Mouse (Mus musculus) mouse embryonic stem cell (cell line): ENCODE measurements around the gene Cyp2j5.
"Not testable (repeated sequence)": the region's sequence is repeated elsewhere in the genome, so short reads cannot be mapped to it uniquely, and the experiment has no call there.

Source experiments
- in situ Hi-C, 2 experiments: fragments of 300-500 bp; cut with MboI; formaldehyde crosslinking; loops; 1 replicate in 1 of 2; 3 replicates in 1 of 2; pipeline ENCODE4 v1.14.3; 2019 to 2020; ENCODE audit warnings: low sequenced_read_pairs in 2 of 2, low pct_unique_long_range_greater_than_20kb in 1 of 2, mixed read lengths in 1 of 2; ENCODE audit not compliant: unreplicated experiment in 1 of 2

The Cyp2j5 gene

DNA sequence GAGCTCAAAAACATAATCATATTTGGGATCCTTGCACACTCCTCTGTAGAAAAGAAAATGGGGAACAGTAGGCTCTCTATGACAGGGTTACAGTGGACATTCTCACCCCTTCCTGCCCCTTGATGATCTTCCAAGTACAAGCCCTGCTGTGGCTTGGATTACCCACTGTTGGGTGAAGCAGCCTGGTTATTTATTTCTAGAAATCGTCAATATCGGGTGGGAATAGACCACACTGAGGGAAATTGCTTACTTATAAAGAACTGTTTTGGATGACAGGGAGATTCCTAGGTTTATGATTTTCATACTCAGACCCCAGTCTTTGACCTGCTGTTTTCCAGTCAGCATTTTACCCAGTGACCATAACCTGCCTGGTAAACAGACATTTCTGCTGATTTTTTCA is at the start of gene Cyp2j5:
Cyp2j5 (minus strand) TSS at position 164 of the 400 bp plus-strand sequence.
- in situ Hi-C loops = no loop called here

DNA sequence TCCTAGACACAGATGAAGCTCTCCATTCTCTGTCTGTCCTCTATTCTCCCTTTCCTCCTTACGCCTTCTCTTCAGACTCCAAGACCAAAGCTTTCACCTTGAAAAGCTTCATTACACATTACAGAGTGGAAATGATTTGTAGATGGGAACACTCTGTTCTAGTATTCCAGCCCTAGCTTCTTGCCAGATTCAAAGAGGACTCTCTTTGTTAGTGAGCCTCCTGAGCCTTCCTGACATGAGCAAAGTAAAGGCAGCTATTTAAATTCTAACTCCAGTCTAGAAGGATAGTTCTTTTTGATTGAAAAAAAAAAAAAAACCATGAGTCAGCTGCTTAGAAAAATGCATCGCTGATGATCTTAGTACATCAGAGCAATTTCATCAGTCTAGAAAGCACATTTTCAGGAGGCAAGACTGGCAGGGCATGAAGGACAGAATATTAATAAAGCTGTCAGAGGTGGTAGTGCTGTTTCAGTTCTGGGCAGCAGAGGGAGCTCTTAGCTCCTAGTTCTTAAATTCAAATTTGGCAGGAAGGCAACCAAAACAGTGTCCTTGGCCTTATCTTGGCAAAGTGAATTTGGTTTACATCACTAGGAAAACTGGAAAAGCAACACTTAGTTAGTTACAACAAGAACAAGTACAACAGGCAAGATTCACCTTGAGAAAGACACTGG is 41.5 kb upstream of the Cyp2j5 start:
- in situ Hi-C loops = no loop called here

DNA sequence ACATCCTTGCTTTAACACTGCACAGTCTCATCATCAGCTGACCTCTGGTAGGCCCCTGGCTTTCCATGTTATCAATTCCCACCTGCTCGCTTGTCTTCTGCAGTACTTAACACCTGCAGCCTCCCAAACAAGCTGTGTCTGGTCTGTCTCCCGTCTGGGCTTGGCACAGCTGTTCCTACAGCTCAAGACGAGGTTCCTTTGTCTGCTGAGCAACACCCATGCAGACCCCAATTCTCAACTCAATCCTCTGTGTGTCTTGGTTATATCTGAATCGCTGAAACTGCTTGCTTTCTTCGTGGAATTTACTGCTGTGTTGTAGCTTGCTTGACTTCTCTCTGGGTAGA is 34.2 kb upstream of the Cyp2j5 start:
- in situ Hi-C loops = no loop called here

DNA sequence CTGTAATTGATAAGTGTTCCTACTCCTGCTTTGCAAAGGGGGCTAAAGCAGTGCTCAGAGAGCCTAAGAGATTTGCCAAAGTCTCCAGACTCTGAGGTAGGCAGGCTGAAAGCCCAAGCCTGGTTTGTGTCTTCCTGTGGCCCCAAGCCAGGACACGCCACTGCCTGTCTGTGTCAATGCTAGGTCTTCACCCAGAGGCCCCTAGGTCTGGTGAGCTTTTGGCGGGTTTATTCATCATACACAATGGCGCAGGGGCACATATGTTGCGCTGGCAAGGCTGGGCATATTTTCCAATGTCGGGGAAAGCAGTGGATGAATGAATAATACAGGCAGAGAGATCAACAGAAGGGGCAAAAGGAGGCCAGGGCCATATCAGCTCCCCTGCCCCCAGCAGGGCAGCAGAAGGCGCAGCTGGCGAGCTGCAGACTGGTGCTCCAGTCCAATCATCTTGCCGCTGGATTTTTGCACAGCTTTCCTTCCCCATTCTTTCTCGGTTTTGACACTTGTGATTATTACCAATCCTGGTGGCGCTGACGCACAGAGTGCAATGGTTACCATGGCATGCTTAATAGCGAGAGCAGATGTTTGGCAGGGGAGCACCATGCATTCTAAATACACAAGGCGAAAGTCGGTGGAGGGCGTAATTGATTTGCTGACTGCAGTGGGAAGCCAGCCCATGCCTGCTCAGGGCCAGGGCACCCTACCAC is 33.7 kb upstream of the Cyp2j5 start:
- in situ Hi-C loops = no loop called here

DNA sequence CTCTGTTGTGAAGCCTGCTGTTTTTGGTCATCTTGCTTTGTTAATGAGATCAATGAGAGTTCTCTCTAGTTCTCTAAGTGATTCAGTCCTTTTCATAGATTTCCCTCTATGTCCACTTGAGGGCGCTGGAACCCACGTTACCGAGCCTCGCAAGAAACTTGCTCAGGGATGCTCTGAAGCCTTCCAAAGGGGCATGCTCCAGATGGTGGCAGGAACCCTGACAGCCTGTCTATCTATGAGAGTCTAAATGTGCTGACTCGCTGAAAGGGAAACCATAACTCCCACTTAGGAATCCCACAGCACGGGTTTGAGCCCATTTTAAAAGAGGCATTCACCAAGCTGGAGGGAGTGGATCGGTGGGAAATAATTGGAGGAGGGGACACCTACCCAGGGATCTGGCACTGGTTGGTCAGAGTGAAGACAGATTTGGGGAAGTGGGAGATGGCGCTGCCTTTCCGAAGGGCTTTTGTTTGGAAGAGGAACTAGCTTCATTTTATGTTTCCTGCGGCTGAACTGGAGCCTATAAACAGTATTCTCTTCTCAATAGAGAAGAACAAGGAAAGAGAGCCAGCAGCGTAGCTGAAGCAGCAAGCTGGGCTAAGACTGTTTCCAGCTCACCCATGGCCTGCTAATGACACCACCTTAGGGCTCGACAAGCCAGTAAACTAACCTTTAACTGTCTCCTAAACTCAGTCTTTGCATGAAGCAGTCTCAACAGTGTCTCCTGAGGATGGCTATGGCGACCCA is 32.8 kb upstream of the Cyp2j5 start:
- in situ Hi-C loops = no loop called here

DNA sequence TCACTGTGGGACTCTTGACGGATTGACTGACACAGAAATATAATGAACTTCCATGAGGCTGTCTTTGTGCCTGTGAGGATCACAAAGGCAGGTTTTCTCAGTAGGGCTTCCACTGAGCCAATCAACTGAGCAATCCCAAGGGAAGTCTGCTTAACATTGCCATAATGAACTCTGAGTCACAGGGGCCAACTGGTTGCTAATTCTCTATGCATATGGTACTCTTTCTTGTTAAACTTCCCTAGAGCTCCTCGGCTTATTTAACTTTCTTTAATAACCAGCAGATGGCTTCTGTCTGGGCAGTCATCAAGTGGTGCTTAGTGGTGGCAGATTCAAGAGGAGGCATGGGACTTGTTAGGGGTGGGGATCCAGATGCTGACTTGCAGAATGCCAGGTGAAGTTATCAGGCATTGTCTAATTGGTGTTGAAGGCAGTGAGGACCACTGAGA is 23.4 kb upstream of the Cyp2j5 start:
- in situ Hi-C loops = loop anchor here in 1 of 2 experiments (10.0 kb wide), 1 partner anchor 413 kb away; no protein-coding TSS in a partner anchor

DNA sequence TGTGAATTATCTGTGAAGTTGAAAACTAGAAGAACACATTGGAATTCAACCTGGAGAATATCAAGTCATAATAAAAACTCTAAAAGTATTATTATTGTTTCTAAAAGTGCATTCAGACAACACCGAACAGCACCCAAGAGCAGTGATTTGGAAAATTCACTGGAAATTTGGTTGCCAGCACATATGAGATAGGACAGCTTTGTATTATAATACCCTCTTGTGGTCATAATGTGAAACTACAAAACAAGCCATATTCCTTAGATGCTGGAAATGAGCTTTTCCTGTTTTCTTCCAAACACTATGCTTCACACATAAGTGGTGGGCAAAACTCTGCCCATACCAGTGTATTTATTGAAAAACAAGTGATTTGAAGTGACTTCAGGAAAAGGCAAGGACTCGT is 19.5 kb upstream of the Cyp2j5 start:
- in situ Hi-C loops = loop anchor here in 1 of 2 experiments (10.0 kb wide), 1 partner anchor 409 kb away; no protein-coding TSS in a partner anchor

DNA sequence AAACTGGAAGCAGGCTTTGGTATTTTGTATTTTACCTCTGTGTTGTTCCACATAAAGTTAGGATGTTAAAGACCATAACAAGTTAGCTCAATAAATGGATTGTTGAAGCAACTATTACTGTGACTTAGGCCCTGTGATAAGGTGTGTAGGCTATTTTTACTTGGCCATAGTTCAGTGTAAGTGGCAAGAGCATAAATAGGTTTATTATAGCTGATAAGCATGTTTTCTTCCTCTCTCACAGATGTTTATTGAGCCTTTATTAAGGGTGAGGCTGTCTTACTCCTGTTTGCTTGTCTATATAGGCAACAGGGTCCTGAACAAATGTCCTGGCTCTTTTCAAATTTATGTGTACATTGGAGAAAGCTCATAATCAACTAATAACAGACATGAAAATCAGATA is 17.0 kb upstream of the Cyp2j5 start:
- in situ Hi-C loops = loop anchor here in 1 of 2 experiments (10.0 kb wide), 1 partner anchor 406 kb away; no protein-coding TSS in a partner anchor

DNA sequence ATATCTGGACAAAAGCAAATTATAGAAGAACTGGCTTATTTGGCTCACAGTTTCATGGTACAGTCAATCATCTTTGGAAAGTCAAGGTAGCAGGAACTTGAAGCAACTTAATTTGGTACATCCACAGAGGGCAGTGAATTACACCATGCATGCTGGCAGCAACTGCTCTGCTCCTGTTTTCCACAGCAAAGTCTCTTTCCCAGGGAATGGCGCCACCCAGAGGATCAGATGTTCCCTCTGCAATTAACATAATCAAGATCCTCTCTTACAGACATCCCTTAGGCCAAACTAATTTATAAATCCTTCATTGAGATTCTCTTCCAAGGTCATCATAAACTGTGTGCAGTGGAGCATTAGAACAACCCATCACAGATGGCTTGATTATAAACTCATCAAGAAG is 16.3 kb upstream of the Cyp2j5 start:
- in situ Hi-C loops = loop anchor here in 1 of 2 experiments (10.0 kb wide), 1 partner anchor 405 kb away; no protein-coding TSS in a partner anchor

DNA sequence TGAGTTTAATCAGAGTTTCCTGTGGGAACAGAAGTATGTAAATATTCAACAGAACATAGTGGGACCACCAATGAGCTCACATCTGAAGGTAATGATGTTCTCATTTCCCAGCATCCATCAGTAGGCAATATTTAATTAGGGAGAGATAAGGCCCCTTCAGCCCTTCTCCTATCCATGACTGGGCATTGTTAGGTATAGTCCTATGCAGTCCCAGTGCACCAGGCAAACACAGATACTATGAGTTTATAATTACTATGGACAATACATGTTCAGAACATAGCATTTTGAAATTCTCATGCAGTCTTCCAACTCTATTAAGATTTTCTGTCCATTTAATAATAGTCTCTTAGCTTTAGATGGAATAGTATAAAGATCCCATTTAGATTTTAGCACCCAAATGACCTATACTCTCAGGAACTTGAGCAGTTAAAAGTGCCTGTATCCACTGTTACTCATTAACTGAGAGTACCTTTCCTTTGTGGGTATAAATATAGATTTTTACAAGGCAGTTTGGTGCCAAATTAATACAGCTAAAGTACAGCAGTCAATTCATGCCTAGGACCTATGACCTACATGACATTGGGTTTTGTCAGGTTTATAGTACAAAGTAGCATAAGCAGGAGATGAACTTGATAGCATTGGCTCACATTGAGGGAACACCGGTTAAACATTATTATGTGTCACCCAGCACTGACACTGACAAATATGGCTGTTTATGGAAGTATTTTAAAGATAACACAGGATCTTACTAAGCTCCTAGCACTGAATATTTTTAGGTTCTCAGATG is 907 bp upstream of the Cyp2j5 start:
- in situ Hi-C loops = no loop called here

DNA sequence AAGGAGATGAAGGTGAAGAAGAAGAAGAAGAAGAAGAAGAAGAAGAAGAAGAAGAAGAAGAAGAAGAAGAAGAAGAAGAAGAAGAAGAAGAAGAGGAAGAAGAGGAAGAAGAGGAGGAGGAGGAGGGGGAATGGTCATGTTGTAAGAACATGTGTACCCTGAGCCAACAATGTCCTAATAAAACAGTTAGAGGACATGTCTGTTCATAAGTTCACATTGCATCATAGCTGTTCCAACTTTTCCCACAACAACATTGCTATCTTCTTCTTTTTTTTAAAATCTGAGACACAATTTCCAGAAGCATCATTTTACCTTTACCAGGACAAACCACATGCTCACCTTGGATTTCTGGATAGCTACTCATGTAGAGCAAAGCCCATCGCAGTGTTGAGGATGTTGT is 28.5 kb downstream of the Cyp2j5 start:
- in situ Hi-C loops = no loop called here

DNA sequence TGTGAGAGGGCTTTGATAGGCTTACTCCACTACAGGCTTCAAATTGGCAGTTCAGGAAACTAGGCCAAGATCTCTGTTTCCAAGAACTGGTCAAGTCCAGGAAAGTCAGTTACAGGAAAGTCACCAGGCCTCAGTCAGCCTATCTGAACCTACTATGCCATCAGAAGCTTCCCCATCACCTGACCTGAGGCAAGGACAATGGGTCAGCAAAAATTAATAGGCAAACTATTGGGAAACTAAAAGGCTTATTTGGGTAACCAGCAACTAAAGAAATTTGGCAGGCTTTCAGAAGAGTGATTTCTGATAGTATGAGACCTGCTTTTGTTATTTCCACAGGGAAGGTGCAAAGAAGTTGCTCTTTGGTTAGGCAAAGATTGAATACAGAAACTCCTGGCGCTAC is 41.5 kb downstream of the Cyp2j5 start:
- in situ Hi-C loops = no loop called here

DNA sequence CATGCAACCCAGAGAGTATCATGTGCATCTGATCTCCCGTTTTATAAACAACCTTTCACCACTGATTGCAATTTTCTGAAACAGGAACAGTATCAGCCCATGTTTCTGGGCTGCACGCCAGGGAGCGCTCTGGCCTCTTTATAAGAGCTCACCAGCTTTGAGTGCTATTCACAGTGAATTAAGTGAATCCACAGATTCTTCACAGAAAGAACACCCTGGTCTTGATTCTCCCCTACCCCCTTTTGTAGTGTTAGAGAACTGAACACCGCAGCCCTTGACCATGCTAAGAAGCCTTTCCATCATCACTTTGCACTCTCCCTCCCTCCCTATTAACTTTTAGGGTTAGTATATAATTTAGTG is 72.2 kb downstream of the Cyp2j5 start:
- in situ Hi-C loops = no loop called here

DNA sequence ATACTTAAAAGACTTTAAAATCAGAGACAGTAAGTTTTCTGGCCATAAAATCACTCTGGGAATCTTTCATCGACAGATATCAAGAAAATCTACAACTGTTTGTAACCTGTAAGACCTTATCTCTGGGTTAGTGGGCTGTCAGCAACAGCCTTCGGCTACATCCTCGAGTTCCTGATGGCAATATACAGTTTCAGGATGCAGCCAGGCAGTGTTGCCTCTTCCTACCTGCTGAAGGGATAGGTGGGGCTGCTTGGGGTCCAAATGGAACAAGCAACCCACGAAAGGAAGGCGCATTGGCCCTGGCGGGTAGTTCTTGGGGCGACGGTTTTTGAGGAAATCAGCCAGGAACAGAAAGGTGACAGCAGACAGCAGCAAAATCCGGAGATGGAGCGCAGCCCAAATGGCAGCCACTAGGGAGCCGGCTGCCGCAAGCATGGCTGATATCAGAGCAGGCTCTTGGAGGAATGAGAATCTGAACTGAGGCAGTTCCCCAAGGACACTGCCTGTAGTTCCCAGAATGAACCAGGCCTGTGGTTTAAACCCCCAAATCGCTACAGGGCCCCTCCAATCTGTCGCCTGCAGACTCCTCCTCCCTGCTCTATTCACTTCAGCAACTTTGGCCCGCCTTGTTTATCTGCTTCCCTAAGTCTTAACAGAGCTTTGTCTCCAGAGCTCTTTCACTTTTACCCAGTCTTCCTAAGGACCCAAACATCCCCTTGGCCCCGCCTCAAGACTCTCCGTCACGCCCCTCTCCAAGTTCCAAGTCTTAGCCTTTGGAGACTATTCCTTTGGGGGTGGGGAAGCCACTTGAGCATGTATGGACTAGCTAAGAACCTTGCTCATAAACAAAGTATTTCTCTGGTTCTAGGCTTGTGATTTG is 72.8 kb downstream of the Cyp2j5 start, which contains the start of gene Cyp2j9:
Cyp2j9 (minus strand) TSS at position 668 of the 880 bp plus-strand sequence.
- in situ Hi-C loops = no loop called here

DNA sequence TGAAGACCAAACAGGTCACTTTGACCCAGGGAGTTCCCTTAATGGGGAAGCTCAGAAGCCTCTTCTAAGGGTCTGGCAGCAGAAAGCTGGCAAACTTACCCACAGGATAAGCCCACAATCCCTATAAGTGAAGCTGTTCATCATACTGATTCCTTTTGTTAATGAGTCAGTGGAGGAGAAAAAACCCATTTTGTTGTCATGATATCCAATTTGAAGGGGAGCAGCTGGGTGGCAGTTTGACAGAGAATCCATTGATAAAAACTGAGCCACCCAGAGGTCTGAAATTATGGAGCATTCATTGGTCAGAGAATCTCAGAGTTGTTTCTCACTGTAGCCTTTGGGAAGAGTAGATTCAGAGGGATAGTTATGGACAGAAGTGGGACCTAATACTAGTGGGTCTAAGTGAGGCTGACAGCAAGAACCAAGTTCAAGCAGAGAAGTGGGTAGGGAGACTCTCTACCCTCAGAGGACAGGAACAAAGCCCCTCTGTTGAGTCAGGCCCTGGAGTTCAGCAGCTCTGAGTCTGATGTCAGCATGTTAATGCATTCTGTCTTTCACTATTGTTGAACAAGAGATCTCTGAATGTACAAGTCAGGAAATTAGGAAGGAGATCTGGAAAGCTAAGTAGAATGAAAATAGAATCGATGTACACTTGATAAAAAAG is 82.4 kb downstream of the Cyp2j5 start:
- in situ Hi-C loops = no loop called here

DNA sequence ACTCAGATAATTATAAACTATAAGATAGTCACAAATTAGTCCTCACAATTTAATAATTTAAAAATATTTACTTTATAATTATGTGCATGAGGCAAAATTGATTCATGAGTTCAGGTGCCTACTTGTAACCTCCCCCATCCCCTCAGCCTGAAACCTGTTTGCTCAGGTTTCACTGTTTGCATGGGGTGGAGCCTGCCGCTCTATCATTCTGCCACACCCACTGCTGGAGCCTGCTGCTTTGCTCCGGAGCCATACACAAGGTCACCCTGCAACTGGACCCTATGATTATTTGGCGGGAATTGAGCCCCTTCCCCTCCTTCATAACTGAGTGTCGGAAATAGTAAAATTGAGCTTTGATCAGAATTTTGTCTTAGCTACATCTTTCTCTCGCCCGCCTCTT is 83.6 kb downstream of the Cyp2j5 start:
- in situ Hi-C loops = not testable (repeated sequence)
